Mouse (Mus musculus) ES-E14 (cell line): ENCODE results near the gene Clasp1.

Source experiments
- MAFK ChIP-seq: IDR thresholded peaks from 2 replicates; pipeline ENCODE4 v1.6.1; 2014; ENCODE audit warnings: mild to moderate bottlenecking, low read depth, low read length, inconsistent platforms; ENCODE audit not compliant: insufficient read depth
- ZC3H11A ChIP-seq: IDR thresholded peaks from 2 replicates; pipeline ENCODE4 v1.6.1; 2012; ENCODE audit warnings: low read depth, mild to moderate bottlenecking, inconsistent platforms, low read length, borderline replicate concordance
- ZNF384 ChIP-seq: IDR thresholded peaks from 2 replicates; pipeline ENCODE4 v1.6.1; 2012; ENCODE audit warnings: low read depth, low read length, inconsistent platforms

DNA sequence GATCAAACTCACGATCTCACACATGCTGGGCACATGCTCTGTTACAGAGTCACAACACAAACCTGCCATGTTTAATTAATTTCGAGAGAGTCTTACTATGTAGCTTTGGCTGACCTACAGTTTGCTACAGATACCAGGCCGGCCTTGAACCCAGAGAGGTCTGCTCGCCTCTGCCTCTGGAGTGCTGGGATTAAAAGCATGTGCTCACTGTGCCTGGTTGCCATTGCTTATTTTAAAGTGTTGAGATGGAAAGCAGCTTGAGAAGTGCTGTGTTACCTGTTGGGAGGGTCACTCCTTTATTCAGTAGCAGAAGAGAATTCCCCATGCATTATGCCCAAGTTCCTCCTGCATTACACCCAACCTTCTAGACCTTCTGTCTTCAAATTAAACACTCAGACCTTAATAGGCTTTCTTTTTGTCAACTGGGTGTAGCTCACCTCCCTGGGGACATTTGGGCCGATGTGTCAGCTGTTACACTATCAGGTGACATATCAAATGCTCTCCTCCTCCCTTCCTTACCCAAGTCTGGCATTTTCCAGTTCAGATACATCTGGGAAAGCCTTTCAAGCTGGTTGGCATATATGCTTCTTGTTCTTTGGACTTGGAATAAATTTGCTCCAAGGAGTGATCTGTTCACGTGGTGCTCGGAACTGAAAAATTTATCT is 18.9 kb downstream of the Clasp1 start:
- TF ChIP-seq ZNF384 (no peak), ZC3H11A (no peak), MAFK (no peak)
